Mouse (Mus musculus) stomach, embryonic 14.5 days (tissue): ENCODE measurements around the gene Dnajc27. TPM values are rescaled to one million over a fixed set of nuclear protein-coding genes. Genes with fewer than 3 reads are reported as not detected.

Experiments
- ATAC-seq: fragments of 200-750 bp; cut with Nextera tagmentation; 2 replicates; pipeline ENCODE4 v1.8.0; 2017; ENCODE audit warnings: low read depth, moderate TSS enrichment; ENCODE audit not compliant: insufficient number of reproducible peaks, insufficient read depth, low FRiP score
- H3K27ac ChIP-seq: fragments of 300-500 bp; sonication (generic); 2 replicates; pipeline ENCODE4 v1.5.1; 2014; ENCODE audit warnings: mild to moderate bottlenecking, low read length, moderate library complexity, mixed read lengths
- H3K27me3 ChIP-seq: fragments of 300-500 bp; sonication (generic); 2 replicates; pipeline ENCODE4 v1.6.1; 2014; ENCODE audit warnings: low read length, control low read depth, mixed read lengths; ENCODE audit not compliant: control insufficient read depth, insufficient read depth
- H3K36me3 ChIP-seq: fragments of 300-500 bp; sonication (generic); 2 replicates; pipeline ENCODE4 v1.6.1; 2014; ENCODE audit warnings: mild to moderate bottlenecking, control low read depth, low read length, moderate library complexity, mixed read lengths; ENCODE audit not compliant: control insufficient read depth, insufficient read depth
- H3K4me1 ChIP-seq: fragments of 300-500 bp; sonication (generic); 2 replicates; pipeline ENCODE4 v1.6.1; 2014; ENCODE audit warnings: low read length, control low read depth, mixed read lengths; ENCODE audit not compliant: control insufficient read depth, insufficient read depth
- H3K4me2 ChIP-seq: fragments of 300-500 bp; sonication (generic); replicated peaks from 2 replicates; pipeline ENCODE4 v1.6.1; 2014; ENCODE audit warnings: low read depth, low read length, control low read depth
- H3K4me3 ChIP-seq: fragments of 300-500 bp; sonication (generic); 2 replicates; pipeline ENCODE4 v1.5.1; 2014; ENCODE audit warnings: low read depth, low read length, control low read depth
- H3K9ac ChIP-seq: fragments of 300-500 bp; sonication (generic); replicated peaks from 2 replicates; pipeline ENCODE4 v1.6.1; 2014; ENCODE audit warnings: low read depth, mild to moderate bottlenecking, control low read depth, low read length, moderate library complexity, mixed read lengths
- H3K9me3 ChIP-seq: fragments of 300-500 bp; sonication (generic); 2 replicates; pipeline ENCODE4 v1.6.1; 2016; ENCODE audit warnings: low read depth, low read length, control low read depth; ENCODE audit not compliant: control insufficient read depth
- WGBS: fragments of 180-500 bp; shearing (Covaris S2); extraction: QIAGEN DNeasy Blood & Tissue Kit; methylation state at CpG from one replicate; pipeline ENCODE4 v1.1.7; 2014; 5-methylcytosine and 5-hydroxymethylcytosine counted together
- polyA plus RNA-seq: library from polyadenylated mRNA; unstranded; fragments of >200 nt; fragmentation: Nextera tagmentation; extraction: Ambion mirVana; gene quantifications from 2 replicates; pipeline ENCODE4 v1.2.1, GENCODE M21; 2014

Gene Dnajc27
- polyA plus RNA-seq = 7.1 and 8.3 TPM in 2 replicates

- H3K4me3 ChIP-seq = peak within 1 kb of the TSS; percentile 48
- 4% methylated on average over 59 of the region's 59 CpGs for WGBS
Measured at GRCm38 (mm10) chr12:4082132-4083001, at the start of gene Dnajc27. TSS of gene Dnajc27 (plus strand) at chr12:4082583.

GRCm38 (mm10) chr12:4036157-4036556 is 46.2 kb upstream of the Dnajc27 start:
- H3K9ac ChIP-seq = no peak overlapping the region
- H3K9me3 ChIP-seq = no peaks in the 10 kb centered on the region
- no peak overlapping the region for H3K27ac ChIP-seq
- 85% methylated on average over 5 of the region's 5 CpGs for WGBS
- 0 out of 2 replicates have a peak, but pooled peaks cover 4% of the 10 kb centered on the region for H3K4me1 ChIP-seq
- no peak overlapping the region for H3K4me2 ChIP-seq
- no peaks in the 10 kb centered on the region for H3K36me3 ChIP-seq
- H3K27me3 ChIP-seq = no peaks in the 10 kb centered on the region
- ATAC-seq = no peak
- no peak overlapping the region for H3K4me3 ChIP-seq

More at GRCm38 (mm10) chr12:4082132-4083001, at the start of gene Dnajc27:
- H3K27ac ChIP-seq = peak within 1 kb of the TSS; percentile 94
- H3K9me3 ChIP-seq = no peaks in the 10 kb centered on the region
- ATAC-seq = peak; percentile 96
- peak within 1 kb of the TSS; percentile 52 for H3K9ac ChIP-seq
- H3K36me3 ChIP-seq = peaks cover 7% of the 10 kb centered on the region
- peak within 1 kb of the TSS; percentile 53 for H3K4me2 ChIP-seq
- H3K4me1 ChIP-seq = no peaks in the 10 kb centered on the region; the same call in 1 of the 2 replicates
- no peaks in the 10 kb centered on the region for H3K27me3 ChIP-seq

- H3K4me1 ChIP-seq = 0 out of 2 replicates have a peak, but pooled peaks cover 4% of the 10 kb centered on the region
- ATAC-seq = no peak
- H3K9ac ChIP-seq = no peak overlapping the region
- no peaks in the 10 kb centered on the region for H3K36me3 ChIP-seq
- H3K4me2 ChIP-seq = peak overlapping the region; percentile 94
- H3K9me3 ChIP-seq = no peaks in the 10 kb centered on the region
- no peaks in the 10 kb centered on the region for H3K27me3 ChIP-seq
- H3K4me3 ChIP-seq = peak overlapping the region; percentile 74
- H3K27ac ChIP-seq = no peak overlapping the region
- 30% methylated on average over 5 of the region's 5 CpGs for WGBS
Measured at GRCm38 (mm10) chr12:4037511-4037910, 44.9 kb upstream of the Dnajc27 start.

GRCm38 (mm10) chr12:4038061-4039041 is 44.0 kb upstream of the Dnajc27 start, which contains the start of gene Efr3b:
TSS of gene Efr3b (minus strand) at chr12:4038915.
- WGBS = under 1% methylated on average over 73 of the region's 78 CpGs
- Histone ChIP-seq H3K9me3 (no peaks in the 10 kb centered on the region), H3K36me3 (no peaks in the 10 kb centered on the region), H3K27ac (no peak within 1 kb of the TSS), H3K9ac (peak within 1 kb of the TSS; percentile 59), H3K4me2 (peak within 1 kb of the TSS; percentile 94), H3K4me1 (0 out of 2 replicates have a peak, but pooled peaks cover 4% of the 10 kb centered on the region), H3K27me3 (no peaks in the 10 kb centered on the region), H3K4me3 (peak within 1 kb of the TSS; percentile 74)
- peak; percentile 97 for ATAC-seq

GRCm38 (mm10) chr12:4039046-4039445 is 43.3 kb upstream of the Dnajc27 start:
- Histone ChIP-seq H3K36me3 (no peaks in the 10 kb centered on the region), H3K4me1 (0 out of 2 replicates have a peak, but pooled peaks cover 4% of the 10 kb centered on the region), H3K9ac (no peak overlapping the region), H3K9me3 (no peaks in the 10 kb centered on the region), H3K27me3 (no peaks in the 10 kb centered on the region), H3K4me2 (peak overlapping the region; percentile 94), H3K4me3 (peak overlapping the region; percentile 74), H3K27ac (no peak overlapping the region)
- 3% methylated on average over 11 of the region's 13 CpGs for WGBS
- no peak for ATAC-seq

- no peak for ATAC-seq
Measured at GRCm38 (mm10) chr12:4042411-4042810, 40.0 kb upstream of the Dnajc27 start.

GRCm38 (mm10) chr12:4045992-4046391 is 36.4 kb upstream of the Dnajc27 start:
- Histone ChIP-seq H3K27me3 (no peaks in the 10 kb centered on the region), H3K36me3 (no peaks in the 10 kb centered on the region), H3K9ac (no peak overlapping the region), H3K9me3 (no peaks in the 10 kb centered on the region), H3K4me2 (no peak overlapping the region), H3K4me1 (no peaks in the 10 kb centered on the region), H3K4me3 (no peak overlapping the region), H3K27ac (no peak overlapping the region)
- ATAC-seq = no peak
- WGBS = 61% methylated on average over 1 of the region's 1 CpGs

More at GRCm38 (mm10) chr12:4042411-4042810, 40.0 kb upstream of the Dnajc27 start:
- Histone ChIP-seq H3K36me3 (no peaks in the 10 kb centered on the region), H3K27me3 (no peaks in the 10 kb centered on the region), H3K27ac (no peak overlapping the region), H3K4me1 (0 out of 2 replicates have a peak, but pooled peaks cover 4% of the 10 kb centered on the region), H3K9ac (no peak overlapping the region), H3K9me3 (no peaks in the 10 kb centered on the region), H3K4me2 (no peak overlapping the region), H3K4me3 (no peak overlapping the region)
- WGBS = 65% methylated on average over 5 of the region's 5 CpGs

- Histone ChIP-seq H3K4me3 (no peak overlapping the region), H3K27ac (no peak overlapping the region), H3K27me3 (no peaks in the 10 kb centered on the region), H3K4me2 (no peak overlapping the region), H3K36me3 (no peaks in the 10 kb centered on the region), H3K9ac (no peak overlapping the region), H3K4me1 (no peaks in the 10 kb centered on the region), H3K9me3 (no peaks in the 10 kb centered on the region)
- WGBS = 48% methylated on average over 6 of the region's 6 CpGs
- no peak for ATAC-seq
Measured at GRCm38 (mm10) chr12:4048031-4048430, 34.4 kb upstream of the Dnajc27 start.
